Mouse (Mus musculus) retina, postnatal 1 day (tissue): ENCODE results near the gene Cd164l2.

Source experiments
- DNase-seq: peaks from one replicate; pipeline ENCODE4 v3.0.0-alpha.2; 2012

Gene Cd164l2

GRCm38 (mm10) chr4:133226073-133226472 lies 14.1 kb downstream of the Cd164l2 start:
- DNase-seq = no peak

DNA sequence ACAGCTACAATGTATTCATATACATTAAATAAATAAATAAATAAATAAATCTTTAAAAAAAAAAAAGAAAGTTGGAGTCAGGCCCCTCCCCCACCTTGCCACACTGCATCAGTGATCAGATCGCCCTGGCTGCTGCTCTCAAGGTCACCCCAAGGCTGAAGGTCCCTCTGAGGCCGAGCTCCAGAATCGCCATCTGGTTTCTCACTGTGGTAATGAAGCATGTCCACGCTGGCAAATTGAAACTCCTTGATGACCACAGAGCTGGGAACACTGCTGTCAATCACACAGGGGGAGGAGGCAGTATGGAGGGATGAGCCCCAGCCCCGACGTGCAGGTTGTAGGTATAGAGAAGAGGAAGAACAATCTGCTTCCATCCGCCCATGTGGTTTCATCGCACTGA lies 15.7 kb downstream of the Cd164l2 start:
- peak; percentile 38 for DNase-seq

DNA sequence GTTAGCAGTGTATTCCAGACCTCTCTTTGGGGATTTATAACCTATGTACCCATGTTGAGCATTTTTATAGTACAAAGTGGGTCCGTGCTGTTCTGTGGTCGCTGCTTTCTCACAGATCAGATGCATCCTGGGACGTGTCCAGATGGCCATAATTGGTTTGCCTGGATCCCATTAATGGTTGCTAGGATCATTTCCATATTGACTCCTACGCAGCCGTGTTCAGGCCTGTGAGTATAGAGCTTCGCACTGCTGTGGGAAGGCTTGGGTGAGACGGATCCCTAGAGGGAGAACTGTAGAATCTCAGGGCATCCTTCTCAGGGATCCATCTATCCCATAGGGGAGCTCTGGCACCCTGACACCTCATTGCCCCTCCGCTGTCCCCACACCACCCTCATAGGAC lies 17.7 kb downstream of the Cd164l2 start:
- DNase-seq = peak; percentile 53

DNA sequence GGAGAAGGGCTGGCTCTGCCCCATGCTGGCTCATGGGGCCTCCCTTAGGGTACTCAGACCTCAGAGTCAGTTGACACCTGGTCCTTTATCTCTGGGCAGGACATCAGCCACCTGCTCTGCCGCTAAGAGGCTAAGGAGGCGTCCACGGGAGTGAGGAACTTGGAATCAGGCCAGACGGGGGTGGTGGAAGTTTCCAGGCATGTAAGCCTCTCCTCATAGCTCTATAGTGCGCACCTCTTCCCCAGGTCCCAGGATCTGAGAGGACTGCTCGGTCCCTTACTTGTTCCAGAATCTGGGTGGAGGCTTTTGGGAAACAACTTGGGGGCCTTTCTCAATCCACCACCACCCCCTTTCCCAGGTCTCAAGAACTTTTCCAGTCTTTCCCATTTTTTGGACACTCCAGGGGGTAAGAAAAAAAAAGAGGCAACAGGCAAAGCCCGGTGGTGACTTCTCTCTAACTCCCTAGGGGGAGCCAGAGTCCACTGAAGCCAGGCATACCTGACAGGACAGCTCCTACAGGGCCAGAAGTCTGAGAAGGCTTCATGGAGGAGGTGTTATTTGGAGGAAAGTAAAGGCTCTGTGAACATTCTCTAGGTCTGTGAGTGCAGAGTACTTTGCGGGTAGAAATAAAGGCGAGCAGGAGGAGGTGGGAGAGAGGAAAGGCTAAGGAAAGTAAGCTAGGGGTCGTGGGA lies 21.5 kb downstream of the Cd164l2 start:
- DNase-seq = peak; percentile 41

DNA sequence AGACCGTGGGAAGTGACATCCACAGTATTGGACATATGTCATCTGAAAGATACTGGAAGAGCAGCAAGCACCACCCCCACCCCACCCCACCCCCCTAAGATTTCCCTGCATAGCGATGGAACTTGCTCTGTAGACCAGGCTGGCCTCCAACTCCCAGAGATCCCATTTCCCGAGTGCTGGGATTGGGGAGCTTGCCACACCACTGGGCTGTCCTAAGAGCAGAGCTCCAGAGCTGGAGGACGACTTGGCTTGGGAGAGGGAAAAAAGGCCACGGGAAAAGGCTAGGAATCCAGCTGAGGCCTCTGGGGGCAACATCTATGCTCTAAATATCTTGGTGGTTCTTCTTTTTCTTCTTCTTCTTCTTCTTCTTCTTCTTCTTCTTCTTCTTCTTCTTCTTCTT lies 22.8 kb downstream of the Cd164l2 start:
- no peak for DNase-seq

GRCm38 (mm10) chr4:133235415-133235814 lies 23.5 kb downstream of the Cd164l2 start:
- no peak for DNase-seq

DNA sequence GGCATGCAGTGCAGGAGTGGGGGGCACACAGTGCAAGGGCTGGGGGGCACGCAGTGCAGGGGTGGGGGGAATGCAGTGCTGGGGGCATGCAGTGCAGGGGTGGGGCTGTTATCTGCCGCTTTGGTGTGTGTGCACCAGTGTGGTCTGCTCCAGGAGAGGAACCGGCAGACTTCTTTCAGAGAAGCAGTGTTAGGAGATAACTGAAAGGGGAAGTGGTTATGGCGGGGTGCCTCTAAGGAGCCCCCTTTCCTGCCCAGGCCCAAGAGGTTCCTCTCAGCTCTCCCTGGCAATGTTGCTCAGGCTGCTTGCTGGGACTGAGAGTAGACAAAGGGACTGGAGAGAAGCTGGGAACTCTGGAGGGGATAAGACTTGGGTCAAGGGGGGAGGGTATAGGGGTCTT lies 26.0 kb downstream of the Cd164l2 start:
- no peak for DNase-seq

DNA sequence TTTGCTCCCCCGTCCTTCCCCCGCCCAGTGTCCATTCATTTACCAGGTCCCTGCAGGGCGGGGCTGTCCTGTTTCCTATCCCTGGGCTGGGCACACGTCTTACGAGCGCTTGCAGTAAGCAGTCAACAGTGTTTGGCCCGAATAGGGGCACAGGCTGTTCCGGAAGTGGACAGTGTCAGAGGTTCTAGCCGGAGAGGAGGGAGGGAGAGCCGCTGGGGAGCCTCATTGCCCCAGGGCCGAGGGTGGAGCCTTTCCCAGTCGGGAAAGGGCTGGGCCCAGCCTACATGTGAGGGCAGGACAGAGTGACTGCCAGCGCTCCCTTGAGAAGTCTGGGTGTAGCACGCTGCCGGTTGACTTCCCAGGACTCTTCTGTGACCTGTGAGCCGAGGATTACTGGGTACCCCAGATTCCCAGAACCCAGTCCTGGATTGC lies 28.6 kb downstream of the Cd164l2 start, which contains the start of gene Map3k6:
TSS of gene Map3k6 (plus strand) at position 329 of the 432 bp plus-strand sequence.
- peak; percentile 45 for DNase-seq

GRCm38 (mm10) chr4:133240934-133241908 lies 29.3 kb downstream of the Cd164l2 start:
- DNase-seq = peak; percentile 92

- no peak for DNase-seq
These were observed 30.0 kb downstream of the Cd164l2 start for GRCm38 (mm10) chr4:133241910-133242309.

DNA sequence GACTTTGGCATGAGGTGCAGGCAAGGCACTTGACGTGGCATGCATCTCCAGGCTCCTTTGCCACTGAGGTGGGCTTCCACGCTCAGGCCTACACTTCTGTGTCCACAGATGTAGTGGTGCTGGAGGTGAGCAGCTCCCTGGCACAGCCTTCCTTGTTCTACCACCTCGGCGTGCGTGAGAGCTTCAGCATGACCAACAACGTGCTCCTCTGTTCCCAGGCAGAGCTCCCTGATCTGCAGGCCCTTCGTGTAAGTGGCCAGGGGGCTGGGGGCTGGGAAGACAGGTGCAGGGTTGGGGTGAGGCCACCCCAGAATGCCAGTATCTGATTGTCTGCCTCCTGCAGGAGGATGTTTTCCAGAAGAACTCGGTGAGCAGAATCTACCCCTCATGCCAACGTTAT lies 30.8 kb downstream of the Cd164l2 start:
- DNase-seq = no peak

GRCm38 (mm10) chr4:133243538-133243937 lies 31.6 kb downstream of the Cd164l2 start:
- DNase-seq = no peak

- DNase-seq = no peak
These were observed 32.4 kb downstream of the Cd164l2 start for GRCm38 (mm10) chr4:133244289-133244688.

- no peak for DNase-seq
These were observed 35.1 kb downstream of the Cd164l2 start for GRCm38 (mm10) chr4:133247072-133247471.

DNA sequence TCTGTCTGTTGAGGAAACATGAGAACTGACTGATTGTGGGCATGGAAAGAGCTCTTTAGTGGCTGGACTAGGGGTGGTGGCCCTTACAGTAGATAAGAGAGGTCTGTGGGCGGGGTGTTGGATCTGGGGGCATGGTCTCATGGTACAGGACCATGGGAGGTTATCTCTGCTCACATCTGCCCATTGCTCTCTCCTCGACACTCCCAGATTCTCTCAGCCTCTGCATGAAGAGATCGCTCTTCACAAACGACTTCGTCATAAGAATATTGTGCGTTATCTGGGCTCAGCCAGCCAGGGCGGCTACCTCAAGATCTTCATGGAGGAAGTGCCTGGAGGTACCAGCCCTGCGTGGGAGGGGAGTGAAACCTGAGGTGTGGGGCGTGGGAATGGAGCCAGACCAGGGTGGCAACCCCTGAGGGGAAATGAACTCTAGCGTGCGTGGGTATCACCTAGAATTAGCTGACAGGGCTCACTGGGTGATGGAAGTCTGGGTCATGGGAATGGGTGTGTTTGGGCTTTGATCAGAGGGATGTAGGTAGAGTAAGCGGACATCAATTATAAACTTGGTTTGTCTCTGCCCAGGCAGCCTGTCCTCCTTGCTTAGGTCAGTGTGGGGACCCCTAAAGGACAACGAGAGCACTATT lies 36.0 kb downstream of the Cd164l2 start:
- DNase-seq = no peak

- peak; percentile 69 for DNase-seq
These were observed 38.7 kb downstream of the Cd164l2 start for GRCm38 (mm10) chr4:133250609-133251008.

- DNase-seq = no peak
These were observed 39.3 kb downstream of the Cd164l2 start for GRCm38 (mm10) chr4:133251214-133251613.

GRCm38 (mm10) chr4:133252089-133252488 lies 40.2 kb downstream of the Cd164l2 start:
- DNase-seq = no peak

GRCm38 (mm10) chr4:133253412-133253811 lies 41.5 kb downstream of the Cd164l2 start:
- DNase-seq = no peak

DNA sequence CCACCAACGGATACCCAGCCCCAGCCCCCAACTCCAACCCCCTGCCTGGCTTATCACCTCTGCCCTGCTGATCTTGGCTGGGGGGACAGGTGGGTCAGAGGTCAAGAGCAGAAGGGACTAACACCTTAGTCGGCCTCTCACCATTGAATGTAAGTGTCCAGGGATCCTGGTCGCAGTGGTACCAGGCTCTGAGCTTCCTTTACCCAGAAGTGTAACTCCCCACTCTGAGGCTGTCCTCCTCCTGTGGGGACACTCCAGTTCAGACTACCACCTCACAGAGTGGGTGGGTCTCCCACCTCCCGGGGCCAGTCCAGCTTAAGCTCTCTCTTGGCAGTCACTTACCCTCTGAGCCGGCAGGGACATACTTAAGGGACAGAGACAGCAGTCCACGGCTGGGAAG lies 43.5 kb downstream of the Cd164l2 start:
- no peak for DNase-seq

DNA sequence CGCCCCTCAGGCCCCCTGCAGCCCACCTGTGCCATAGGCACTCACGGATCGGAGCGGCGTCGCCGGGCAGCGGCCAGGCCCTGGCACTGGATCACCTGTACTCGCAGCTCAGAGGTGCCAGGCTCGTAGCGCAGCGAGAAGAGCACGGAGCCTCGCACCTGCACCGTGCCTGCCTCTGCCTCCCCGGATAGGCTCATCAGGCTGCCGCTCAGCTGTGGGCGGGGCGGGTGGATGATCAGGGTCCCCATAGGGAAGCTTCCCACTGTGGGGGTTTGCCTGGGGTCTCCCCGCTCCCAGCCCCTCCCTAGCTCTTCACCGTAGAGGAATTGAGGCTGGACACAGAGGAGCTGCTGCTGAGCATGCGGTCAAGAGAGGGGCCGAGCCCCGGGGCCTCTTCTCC lies 44.9 kb downstream of the Cd164l2 start:
- DNase-seq = no peak

- no peak for DNase-seq
These were observed 45.3 kb downstream of the Cd164l2 start for GRCm38 (mm10) chr4:133257230-133257629.

GRCm38 (mm10) chr4:133257798-133258408 lies 46.0 kb downstream of the Cd164l2 start:
- DNase-seq = no peak
